Mouse (Mus musculus) liver, adult (tissue): ENCODE data around the gene Ms4a2.

ENCODE experiments used
- GATA4 ChIP-seq: IDR thresholded peaks from 2 replicates; pipeline ENCODE4 v1.6.1; 2014; ENCODE audit warnings: mild to moderate bottlenecking, low read length; ENCODE audit not compliant: insufficient replicate concordance

Ms4a2 gene

GRCm38 (mm10) chr19:11612293-11612692 is 11.2 kb downstream of the Ms4a2 start:
- TF ChIP-seq GATA4 = no peak

- TF ChIP-seq GATA4 = no peak
Observed at GRCm38 (mm10) chr19:11611541-11611945, 12.0 kb downstream of the Ms4a2 start.

- TF ChIP-seq GATA4 = no peak
Observed at GRCm38 (mm10) chr19:11608172-11608571, 15.3 kb downstream of the Ms4a2 start.

- TF ChIP-seq GATA4 = no peak
Observed at GRCm38 (mm10) chr19:11604603-11605002, 18.9 kb downstream of the Ms4a2 start, which contains the start of gene Ms4a6d. Gene Ms4a6d (minus strand): TSS chr19:11604849.

GRCm38 (mm10) chr19:11602026-11602425 is 21.5 kb downstream of the Ms4a2 start:
- no peak for TF ChIP-seq GATA4

- TF ChIP-seq GATA4 = no peak
Observed at GRCm38 (mm10) chr19:11601349-11601748, 22.2 kb downstream of the Ms4a2 start.

GRCm38 (mm10) chr19:11589891-11590449 is 33.5 kb downstream of the Ms4a2 start:
- no peak for TF ChIP-seq GATA4

- TF ChIP-seq GATA4 = no peak
Observed at GRCm38 (mm10) chr19:11589205-11589604, 34.3 kb downstream of the Ms4a2 start.

GRCm38 (mm10) chr19:11574965-11575364 is 48.6 kb downstream of the Ms4a2 start:
- no peak for TF ChIP-seq GATA4
